9 mouse cellular contexts compared by ENCODE assay signal in genomic region chr16:20746641-20747040, GRCm38 (mm10). TPM values are rescaled to one million over a fixed set of nuclear protein-coding genes. Genes with fewer than 3 reads are reported as not detected.
DNase-seq lines count a peak whose midpoint lies in the region; ATAC-seq and TF ChIP-seq lines count a peak whose summit lies in the region.
"Had no signal": no experiment of that assay in that cellular context is flagged by ENCODE, and none has a peak within 500 bp of the region (broad histone marks: within the 10 kb centered on the region; RNA-seq: fewer than 3 reads in every experiment).

No protein-coding gene starts in this region.

- peak; percentile 32 for DNase-seq in kidney, postnatal 14 days
- DNase-seq in kidney, adult 11 months = no peak
- DNase-seq in forebrain, embryonic 14.5 days (ENCODE audit: low spot score) = peak; percentile 91
- peak; percentile 75 to 80 for DNase-seq in heart, postnatal 36 days
- DNase-seq in lung, postnatal 0 days (ENCODE audit: low spot score) = peak; percentile 87
- DNase-seq in urinary bladder, postnatal 4 days (ENCODE audit: low spot score in 2 of 2) = peak; percentile 72 to 73
- no peak for DNase-seq in yolk sac, embryonic 10.5 days (ENCODE audit: low spot score)

- no peaks in the 10 kb centered on the region for H3K9me3 ChIP-seq in forebrain, embryonic 14.5 days (replicated peaks; ENCODE audit: control insufficient read depth, low read length)
- no peaks in the 10 kb centered on the region for H3K9me3 ChIP-seq in lung, postnatal 0 days (ENCODE audit: low read length)
- H3K9me3 ChIP-seq: midbrain, embryonic 12.5 days had no signal

- H3K27me3 ChIP-seq in forebrain, embryonic 14.5 days (replicated peaks; ENCODE audit: control insufficient read depth, insufficient read depth, low read length) = no peaks in the 10 kb centered on the region
- H3K27me3 ChIP-seq in lung, postnatal 0 days (replicated peaks; ENCODE audit: insufficient read depth, low read length) = no peaks in the 10 kb centered on the region
- H3K27me3 ChIP-seq: midbrain, embryonic 12.5 days had no signal

- 44% methylated on average over 6 of the region's 6 CpGs for WGBS in forebrain, embryonic 14.5 days
- 41% methylated on average over 6 of the region's 6 CpGs for WGBS in lung, postnatal 0 days

- H3K36me3 ChIP-seq in forebrain, embryonic 14.5 days (ENCODE audit: control insufficient read depth, insufficient read depth, low read length) = no peaks in the 10 kb centered on the region
- no peaks in the 10 kb centered on the region for H3K36me3 ChIP-seq in lung, postnatal 0 days (ENCODE audit: insufficient read depth, low read length)
- H3K36me3 ChIP-seq: midbrain, embryonic 12.5 days had no signal

- no peak overlapping the region for H3K4me3 ChIP-seq in forebrain, embryonic 14.5 days (ENCODE audit: low read depth, low read length)
- no peak overlapping the region for H3K4me3 ChIP-seq in lung, postnatal 0 days (ENCODE audit: low read depth, low read length)
- H3K4me3 ChIP-seq: midbrain, embryonic 12.5 days had no signal

- intact Hi-C loops in heart, postnatal 36 days (cut with DNase I) = no loop called here

- no peak overlapping the region for H3K9ac ChIP-seq in forebrain, embryonic 14.5 days (ENCODE audit: low read length)
- H3K9ac ChIP-seq in lung, postnatal 0 days (replicated peaks; ENCODE audit: low read depth) = no peak overlapping the region
- H3K9ac ChIP-seq: midbrain, embryonic 12.5 days had no signal

- peak; percentile 94 for ATAC-seq in forebrain, embryonic 14.5 days
- peak; percentile 84 for ATAC-seq in lung, postnatal 0 days
- no peak for ATAC-seq in inflammation-experienced regulatory T-cells, adult 6 months

- no peak overlapping the region for H3K27ac ChIP-seq in forebrain, embryonic 14.5 days (ENCODE audit: low read depth, low read length)
- no peak overlapping the region for H3K27ac ChIP-seq in lung, postnatal 0 days (ENCODE audit: low read length)
- H3K27ac ChIP-seq: midbrain, embryonic 12.5 days had no signal

- no peak for TF ChIP-seq CTCF in lung, postnatal 0 days (IDR thresholded peaks at IDR 0.05)

- H3K4me1 ChIP-seq in forebrain, embryonic 14.5 days (ENCODE audit: control insufficient read depth, insufficient read depth, low read length) = no peaks in the 10 kb centered on the region; the same call in 1 of the 2 replicates
- no peaks in the 10 kb centered on the region for H3K4me1 ChIP-seq in lung, postnatal 0 days (ENCODE audit: insufficient read depth, low read depth, low read length)
- H3K4me1 ChIP-seq: midbrain, embryonic 12.5 days had no signal

- no peak overlapping the region for H3K4me2 ChIP-seq in forebrain, embryonic 14.5 days (ENCODE audit: low read length)
- H3K4me2 ChIP-seq in lung, postnatal 0 days (replicated peaks; ENCODE audit: low read depth, low read length) = no peak overlapping the region
- H3K4me2 ChIP-seq: midbrain, embryonic 12.5 days had no signal

- TF ChIP-seq EP300 in lung, postnatal 0 days (IDR thresholded peaks at IDR 0.05) = no peak

RNA-seq across cellular contexts. Expression of gene Thpo, which starts 12.3 kb away (rescaled TPM):
- 0.25 and 0.62 TPM in 2 replicates for polyA plus RNA-seq in forebrain, embryonic 14.5 days (2014; fragmentation: Nextera tagmentation; extraction: Ambion mirVana)
- total RNA-seq in heart, postnatal 36 days (2021) = under 1 TPM in 1 of 2 experiments, not detected in 1; 0.25 TPM
- 0.54 and 0.81 TPM in 2 replicates for polyA plus RNA-seq in lung, postnatal 0 days (2015; fragmentation: Nextera tagmentation; extraction: Ambion mirVana)
- not detected for polyA plus RNA-seq in inflammation-experienced regulatory T-cells, adult 6 months (2017; shearing (Covaris generic))

RNA-seq across cellular contexts. Expression of gene Chrd, which starts 13.7 kb away (rescaled TPM):
- polyA plus RNA-seq in forebrain, embryonic 14.5 days (2014; fragmentation: Nextera tagmentation; extraction: Ambion mirVana) = 2.6 and 3.8 TPM in 2 replicates
- total RNA-seq in heart, postnatal 36 days (2021) = 1 to 10 TPM; 2.1 to 2.5 TPM
- 1.5 and 1.7 TPM in 2 replicates for polyA plus RNA-seq in lung, postnatal 0 days (2015; fragmentation: Nextera tagmentation; extraction: Ambion mirVana)
- not detected for polyA plus RNA-seq in inflammation-experienced regulatory T-cells, adult 6 months (2017; shearing (Covaris generic))

RNA-seq across cellular contexts. Expression of gene Clcn2, which starts 29.1 kb away (rescaled TPM):
- 11.9 and 15.2 TPM in 2 replicates for polyA plus RNA-seq in forebrain, embryonic 14.5 days (2014; fragmentation: Nextera tagmentation; extraction: Ambion mirVana)
- total RNA-seq in heart, postnatal 36 days (2021) = 1 to 10 TPM; 2.3 to 2.6 TPM
- 1.8 and 1.9 TPM in 2 replicates for polyA plus RNA-seq in lung, postnatal 0 days (2015; fragmentation: Nextera tagmentation; extraction: Ambion mirVana)
- 1 to 10 TPM in 1 of 3 experiments, under 1 TPM in 2; 0.48 to 1.2 (median 0.79) TPM for polyA plus RNA-seq in inflammation-experienced regulatory T-cells, adult 6 months (2017; shearing (Covaris generic))

RNA-seq across cellular contexts. Expression of gene Polr2h, which starts 29.2 kb away (rescaled TPM):
- polyA plus RNA-seq in forebrain, embryonic 14.5 days (2014; fragmentation: Nextera tagmentation; extraction: Ambion mirVana) = 112 and 126 TPM in 2 replicates
- total RNA-seq in heart, postnatal 36 days (2021) = 10 to 100 TPM; 10.5 to 12.4 TPM
- 37.5 and 48.2 TPM in 2 replicates for polyA plus RNA-seq in lung, postnatal 0 days (2015; fragmentation: Nextera tagmentation; extraction: Ambion mirVana)
- 10 to 100 TPM; 63.1 to 71.1 (median 64.1) TPM for polyA plus RNA-seq in inflammation-experienced regulatory T-cells, adult 6 months (2017; shearing (Covaris generic))

RNA-seq across cellular contexts. Expression of gene Fam131a, which starts 53.6 kb away (rescaled TPM):
- 51.5 and 55.5 TPM in 2 replicates for polyA plus RNA-seq in forebrain, embryonic 14.5 days (2014; fragmentation: Nextera tagmentation; extraction: Ambion mirVana)
- total RNA-seq in heart, postnatal 36 days (2021) = 10 to 100 TPM; 27.9 to 30.2 TPM
- 8.4 and 8.9 TPM in 2 replicates for polyA plus RNA-seq in lung, postnatal 0 days (2015; fragmentation: Nextera tagmentation; extraction: Ambion mirVana)
- polyA plus RNA-seq in inflammation-experienced regulatory T-cells, adult 6 months (2017; shearing (Covaris generic)) = under 1 TPM; 0.30 to 0.78 (median 0.59) TPM

Comparison
In these comparisons a context has a peak if more than half of its experiments do, and no peak if none do; other contexts are left out.
1. DNase-seq: peak in kidney, postnatal 14 days (single experiment), forebrain, embryonic 14.5 days (single experiment), heart, postnatal 36 days (2 of 2), lung, postnatal 0 days (single experiment) and urinary bladder, postnatal 4 days (2 of 2); none in kidney, adult 11 months (single experiment) and yolk sac, embryonic 10.5 days (single experiment).